Mouse (Mus musculus) C2C12 (cell line): ENCODE measurements at regions not wholly inside any gene's neighbourhood (a gene's known extent, or its start where the extent isn't known, plus 50 kb on each side); places are given as distances from the start of the nearest gene placed in this dataset.

ENCODE experiments used
- CEBPB ChIP-seq: IDR thresholded peaks from one replicate; pipeline ENCODE4 v1.6.1; 2011; ENCODE audit warnings: low read depth, mild to moderate bottlenecking, control low read depth, moderate library complexity
- CTCF ChIP-seq: IDR thresholded peaks from one replicate; pipeline ENCODE4 v1.5.1; 2011; ENCODE audit not compliant: control insufficient read depth, insufficient read depth, insufficient read length
- FOSL1 ChIP-seq: IDR thresholded peaks from one replicate; pipeline ENCODE4 v1.8.0; 2011; ENCODE audit warnings: mild to moderate bottlenecking, low read length; ENCODE audit not compliant: poor library complexity, insufficient read depth, severe bottlenecking
- MYOD1 ChIP-seq: IDR thresholded peaks from one replicate; pipeline ENCODE4 v1.6.1; 2011; ENCODE audit warnings: low read depth; ENCODE audit not compliant: control insufficient read depth, insufficient read length

- TF ChIP-seq CEBPB, result no peak
- no peak for TF ChIP-seq CTCF
- TF ChIP-seq MYOD1, result no peak
- no peak for TF ChIP-seq FOSL1
These were observed 628.4 kb upstream of the A1bg start for GRCm38 (mm10) chr15:61551206-61551605.
